Mouse (Mus musculus) heart, postnatal 25 days (tissue): Measurements from ENCODE around the gene Mob3b. TPM values are rescaled to one million over a fixed set of nuclear protein-coding genes. Genes with fewer than 3 reads are reported as not detected.

ENCODE experiments used
- DNase-seq: peaks from one replicate; pipeline ENCODE4 v3.0.0; 2022; ENCODE audit warnings: low spot score
- intact Hi-C: fragments of 180-260 bp; cut with DNase I; formaldehyde crosslinking; loops from one replicate; pipeline ENCODE4 v1.15.1; 2025
- total RNA-seq, 2 experiments: library from RNA; stranded (reverse); gene quantifications; 2 replicates each; pipeline ENCODE4 v1.2.3; 2021

Mob3b gene
- total RNA-seq = 1 to 10 TPM; 1.2 to 1.6 TPM

GRCm38 (mm10) chr4:35156751-35157611, at the start of gene Mob3b:
TSS of gene Mob3b (minus strand) at chr4:35157484.
- peak; percentile 58 for DNase-seq
- intact Hi-C loops = loop anchor here (1.0 kb wide), 1 partner anchor 199 kb away; no protein-coding TSS in a partner anchor

GRCm38 (mm10) chr4:35204659-35205058, 47.4 kb upstream of the Mob3b start:
- intact Hi-C loops = no loop called here
- no peak for DNase-seq

DNA sequence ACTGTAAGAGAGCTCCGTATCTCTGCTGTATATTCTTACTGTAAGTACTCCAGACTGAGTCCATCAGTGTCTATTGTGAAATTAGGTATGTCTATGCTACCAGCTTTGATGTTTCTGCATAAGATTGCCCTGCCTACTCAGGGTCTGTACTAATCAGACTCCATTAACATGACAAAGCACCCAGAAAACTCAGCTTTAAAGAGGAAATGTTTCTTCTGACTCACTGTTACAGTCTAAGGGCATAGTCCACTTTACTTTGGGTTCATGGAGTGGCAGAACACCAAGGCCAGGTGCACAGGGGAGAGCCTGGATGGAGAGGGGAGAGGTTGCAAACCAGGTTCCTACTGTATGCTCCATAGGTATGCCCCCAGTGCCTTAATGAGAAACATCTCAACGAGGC, 46.4 kb upstream of the Mob3b start:
- intact Hi-C loops = no loop called here
- no peak for DNase-seq

- intact Hi-C loops = no loop called here
Observed at GRCm38 (mm10) chr4:35201700-35202099, 44.4 kb upstream of the Mob3b start.

DNA sequence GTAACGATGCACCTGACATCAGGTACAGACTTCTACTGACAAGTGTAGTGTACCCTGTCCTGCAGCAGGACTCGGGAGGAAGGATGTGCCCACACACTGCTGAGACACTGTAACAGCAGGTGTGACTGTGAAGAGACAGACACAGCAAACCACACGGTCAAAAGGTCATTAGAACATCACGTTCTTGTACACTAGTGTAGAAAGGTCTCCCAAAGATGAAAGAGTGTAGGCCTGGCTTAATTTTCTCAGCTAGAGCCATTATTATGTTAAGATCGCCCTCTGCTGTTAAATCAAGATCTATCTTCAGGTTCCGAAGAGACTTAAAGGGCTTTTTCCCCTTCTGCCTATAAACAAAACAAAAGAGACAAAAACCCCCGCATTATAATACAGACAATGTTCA, 35.4 kb upstream of the Mob3b start:
- intact Hi-C loops = loop anchor here (1.0 kb wide), 1 partner anchor 234 kb away; no protein-coding TSS in a partner anchor
- DNase-seq = no peak

More at GRCm38 (mm10) chr4:35201700-35202099, 44.4 kb upstream of the Mob3b start:
- no peak for DNase-seq

- intact Hi-C loops = no loop called here
- no peak for DNase-seq
Observed at GRCm38 (mm10) chr4:35189794-35190193, 32.5 kb upstream of the Mob3b start.

GRCm38 (mm10) chr4:35187617-35188326, 30.5 kb upstream of the Mob3b start:
- no peak for DNase-seq
- intact Hi-C loops = no loop called here

- DNase-seq = no peak
- intact Hi-C loops = no loop called here
Observed at GRCm38 (mm10) chr4:35177926-35178645, 20.8 kb upstream of the Mob3b start.

DNA sequence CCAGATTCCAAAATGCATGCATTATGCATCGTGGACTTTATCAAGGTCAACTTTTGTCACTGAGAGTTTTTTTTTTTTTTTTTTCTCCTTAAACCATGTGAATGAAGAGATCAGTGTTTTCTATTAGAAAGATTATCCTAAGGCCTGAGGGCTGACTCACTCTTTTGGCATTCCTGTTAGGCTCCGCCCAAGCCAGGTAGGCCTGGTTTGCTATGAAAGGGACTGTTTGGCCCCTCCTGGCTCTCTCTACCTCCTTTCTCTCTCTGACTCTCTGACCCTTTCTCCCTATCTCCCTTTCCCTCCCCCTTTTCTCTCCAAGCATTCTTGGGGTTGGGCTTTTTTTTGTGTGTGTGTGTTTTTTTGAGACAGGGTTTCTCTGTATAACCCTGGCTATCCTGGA, 18.3 kb upstream of the Mob3b start:
- DNase-seq = no peak
- intact Hi-C loops = no loop called here

DNA sequence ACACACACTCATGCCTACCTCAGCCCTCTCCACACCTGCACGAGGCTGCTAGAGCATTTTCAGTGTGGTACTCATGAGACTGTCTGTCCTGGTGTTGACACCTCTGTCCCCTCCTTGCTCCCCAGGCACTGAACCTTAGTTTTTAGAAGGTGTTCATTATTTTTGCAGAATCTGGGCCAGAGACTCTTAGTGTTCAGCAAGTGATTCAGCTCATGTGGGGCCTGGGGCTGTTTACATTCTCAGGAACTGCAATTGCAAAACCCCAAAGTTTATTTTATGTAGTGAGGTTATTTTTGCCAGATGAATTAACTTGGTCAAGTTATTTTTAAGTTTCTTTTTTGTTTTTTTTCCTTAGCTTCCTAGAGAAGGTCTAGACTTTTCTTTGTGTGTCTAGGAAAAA, 16.3 kb upstream of the Mob3b start:
- intact Hi-C loops = no loop called here
- DNase-seq = no peak

GRCm38 (mm10) chr4:35172471-35172870, 15.2 kb upstream of the Mob3b start:
- no peak for DNase-seq
- intact Hi-C loops = no loop called here

- intact Hi-C loops = no loop called here
- DNase-seq = no peak
Observed at GRCm38 (mm10) chr4:35169571-35170125, 12.4 kb upstream of the Mob3b start.

DNA sequence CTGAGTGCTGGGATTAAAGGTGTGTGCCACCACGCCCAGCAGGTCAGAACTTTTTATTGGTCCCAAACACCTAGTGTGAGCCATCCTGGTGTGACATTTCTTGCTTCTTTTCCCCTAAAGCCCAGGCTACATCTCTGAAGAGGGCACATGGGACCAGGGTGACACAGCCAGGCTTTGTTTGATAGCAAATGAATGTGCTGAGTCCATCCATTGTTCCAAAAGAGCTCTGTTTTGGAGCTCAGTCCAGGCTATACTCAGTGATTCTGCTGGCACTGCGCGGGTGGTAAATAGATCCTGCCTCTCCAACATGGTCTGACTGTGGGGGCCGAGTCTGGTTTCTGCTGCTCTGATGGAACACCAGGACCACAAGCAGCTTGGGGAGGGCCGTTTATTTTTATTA, 10.6 kb upstream of the Mob3b start:
- intact Hi-C loops = no loop called here

GRCm38 (mm10) chr4:35165947-35166346, 8.7 kb upstream of the Mob3b start:
- intact Hi-C loops = no loop called here

More for the DNA sequence above, 10.6 kb upstream of the Mob3b start:
- DNase-seq = no peak

DNA sequence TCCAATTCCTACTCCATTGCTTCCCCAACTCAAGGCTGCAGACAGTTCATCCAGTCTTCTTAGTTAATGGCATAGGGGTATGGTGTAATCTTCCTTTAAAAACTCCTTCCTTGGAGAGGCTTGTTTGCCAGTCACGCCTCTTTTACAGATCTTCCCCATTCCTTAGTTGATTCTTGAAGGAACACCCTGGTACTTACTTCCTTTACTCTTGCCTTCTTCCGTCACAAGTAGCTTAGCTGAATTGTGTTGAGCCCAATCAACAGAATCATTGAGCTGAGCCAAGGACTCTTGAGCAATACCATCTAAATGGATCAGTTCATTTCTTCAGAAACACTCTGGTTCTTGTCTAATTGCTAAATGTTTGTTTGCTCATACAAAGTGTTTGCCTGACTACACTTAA, 8.0 kb upstream of the Mob3b start:
- intact Hi-C loops = no loop called here
- no peak for DNase-seq

More at GRCm38 (mm10) chr4:35165947-35166346, 8.7 kb upstream of the Mob3b start:
- DNase-seq = no peak

DNA sequence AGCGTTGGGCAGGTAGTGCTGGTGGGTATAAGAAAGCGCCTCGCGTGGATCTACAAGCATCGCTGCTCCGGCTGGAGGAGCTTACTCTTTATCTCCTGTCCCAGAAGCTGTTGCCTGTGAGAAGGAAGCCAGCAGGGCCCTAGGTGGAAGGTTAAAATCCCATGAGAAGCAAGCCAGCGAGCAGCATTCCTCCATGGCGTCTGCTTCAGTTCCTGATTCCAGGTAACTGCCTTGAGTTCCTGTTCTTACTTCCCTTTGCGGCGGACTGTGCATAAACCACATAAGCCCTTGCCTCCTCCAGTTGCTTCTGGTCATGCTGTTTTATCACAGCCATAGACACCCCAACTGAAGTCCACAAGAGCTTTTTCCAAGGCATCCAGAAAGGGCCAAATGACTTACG, 531 bp upstream of the Mob3b start:
- intact Hi-C loops = loop anchor here (1.0 kb wide), 1 partner anchor 200 kb away; no protein-coding TSS in a partner anchor
- DNase-seq = no peak

DNA sequence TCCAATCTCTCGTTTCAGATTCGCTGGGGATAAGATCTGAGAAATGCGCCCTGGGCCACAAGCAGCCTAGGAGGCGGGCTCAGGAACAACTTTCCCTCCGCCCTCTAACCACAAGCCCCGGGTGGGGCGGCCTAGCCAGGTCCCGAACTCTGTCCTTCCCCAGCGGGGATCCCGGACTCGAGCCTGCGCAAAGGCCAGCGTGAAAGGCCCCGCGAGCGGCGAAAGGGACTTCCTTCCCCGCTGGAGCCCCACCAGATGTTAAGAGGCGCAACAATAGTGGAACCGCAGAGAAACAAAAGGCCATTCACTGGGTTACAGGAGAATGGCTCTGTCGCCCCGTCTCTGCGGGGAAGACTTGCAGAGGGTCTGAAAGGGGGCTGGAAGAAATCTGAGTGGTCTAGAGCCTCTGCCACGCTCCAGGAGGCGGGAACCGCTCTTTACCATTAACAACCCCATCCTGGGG, 1.1 kb downstream of the Mob3b start:
- peak; percentile 25 for DNase-seq
- intact Hi-C loops = no loop called here

DNA sequence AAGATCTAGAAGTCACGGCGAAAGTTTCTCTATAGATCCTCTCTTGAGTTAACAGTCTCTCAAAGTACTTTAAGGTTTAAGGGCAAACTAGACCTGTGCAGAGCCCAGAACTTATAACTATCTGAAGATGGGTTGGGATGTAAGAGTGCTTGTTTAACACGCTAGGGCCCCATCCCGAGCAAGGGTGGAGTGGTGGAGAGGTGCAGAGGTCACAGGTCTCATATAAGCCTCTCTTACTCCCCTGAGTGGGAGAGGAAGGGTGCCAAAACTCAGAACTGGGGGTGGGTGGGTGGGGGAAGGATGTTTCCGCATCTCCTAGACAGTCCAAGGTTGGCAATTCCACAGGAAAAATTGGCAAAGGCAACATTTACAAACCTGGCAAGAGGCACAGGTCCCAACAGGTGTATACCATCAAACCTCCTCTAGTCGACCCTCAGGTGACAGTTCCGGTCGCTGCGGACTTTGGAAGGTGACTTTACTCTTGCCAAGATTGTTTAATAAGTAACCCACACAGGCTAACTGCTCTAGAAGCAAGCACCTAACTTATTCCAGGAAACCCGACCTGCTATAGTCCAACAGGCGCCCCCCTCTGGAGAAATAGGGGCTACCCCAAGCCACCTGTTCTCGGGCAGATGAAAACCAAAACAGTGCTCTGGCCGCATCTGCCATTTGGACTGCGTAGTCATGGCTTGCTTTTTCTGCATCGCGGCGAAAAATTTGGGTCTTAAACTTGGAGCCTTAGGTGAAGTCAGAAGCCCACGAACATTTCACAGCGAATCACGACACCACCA, 2.0 kb downstream of the Mob3b start:
- intact Hi-C loops = no loop called here

GRCm38 (mm10) chr4:35154051-35154450, 3.2 kb downstream of the Mob3b start:
- intact Hi-C loops = no loop called here
- DNase-seq = no peak

More for the DNA sequence above, 2.0 kb downstream of the Mob3b start:
- DNase-seq = no peak
